Mouse (Mus musculus): ENCODE measurements around the gene Ppm1m.

- no peak for TF ChIP-seq POLR2A (IDR thresholded peaks at IDR 0.05; ENCODE audit: low read depth, low read length)
- no peak for TF ChIP-seq CTCF (IDR thresholded peaks at IDR 0.05; ENCODE audit: borderline replicate concordance, insufficient read depth, low read length)
These were observed 35.8 kb upstream of the Ppm1m start for GRCm38 (mm10) chr9:106235194-106235830.
